Mouse (Mus musculus): Measurements from ENCODE around the gene Timm8a1. TPM values are rescaled to one million over a fixed set of nuclear protein-coding genes. Genes with fewer than 3 reads are reported as not detected.

The Timm8a1 gene
- polyA plus RNA-seq, 1 experiment from 2014 or later = 60.5 TPM

DNA sequence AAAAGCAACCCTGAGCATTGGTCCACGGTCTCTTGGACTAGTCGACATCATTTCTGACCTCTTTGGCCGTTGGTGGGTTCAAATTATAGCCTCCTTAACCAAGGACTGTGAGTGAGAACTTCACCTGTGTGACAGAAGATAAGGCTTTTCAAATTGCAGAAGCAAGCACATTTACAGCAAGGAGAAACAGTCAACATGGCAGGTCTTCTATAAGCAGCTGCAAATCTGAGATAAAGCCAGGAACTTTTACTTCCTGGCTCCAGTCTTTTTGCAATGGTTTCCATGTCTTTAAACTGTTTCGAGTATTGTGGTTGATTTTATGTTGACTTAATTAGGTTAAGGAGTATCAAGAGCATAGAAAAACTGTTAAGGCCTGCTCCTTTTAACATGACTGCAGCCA lies 17.9 kb downstream of the Timm8a1 start:
- 76% methylated on average over 4 of the region's 4 CpGs for WGBS

GRCm38 (mm10) chrX:134509473-134509872 lies 32.2 kb downstream of the Timm8a1 start:
- H3K27me3 ChIP-seq = no peaks in the 10 kb centered on the region
- no peak for ATAC-seq (ENCODE audit: insufficient number of reproducible peaks, low FRiP score, low TSS enrichment, low read depth)
- no peaks in the 10 kb centered on the region for H3K4me1 ChIP-seq
- no peaks in the 10 kb centered on the region for H3K36me3 ChIP-seq
- H3K9ac ChIP-seq = no peak overlapping the region
- H3K9me3 ChIP-seq (replicated peaks) = no peaks in the 10 kb centered on the region
- H3K4me2 ChIP-seq (replicated peaks) = no peak overlapping the region
- no peak overlapping the region for H3K4me3 ChIP-seq (replicated peaks)
- H3K27ac ChIP-seq (replicated peaks) = no peak overlapping the region
- 40% methylated on average over 2 of the region's 2 CpGs for WGBS

More for the DNA sequence above, 17.9 kb downstream of the Timm8a1 start:
- Histone ChIP-seq H3K27me3 (no peaks in the 10 kb centered on the region), H3K4me3 (replicated peaks) (no peak overlapping the region), H3K4me1 (no peaks in the 10 kb centered on the region), H3K4me2 (replicated peaks) (no peak overlapping the region), H3K27ac (replicated peaks) (no peak overlapping the region), H3K9me3 (replicated peaks) (no peaks in the 10 kb centered on the region), H3K36me3 (no peaks in the 10 kb centered on the region), H3K9ac (no peak overlapping the region)
- ATAC-seq (ENCODE audit: insufficient number of reproducible peaks, low FRiP score, low TSS enrichment, low read depth) = no peak

- Histone ChIP-seq H3K4me1 (no peaks in the 10 kb centered on the region), H3K9ac (no peak overlapping the region), H3K27me3 (no peaks in the 10 kb centered on the region), H3K27ac (replicated peaks) (no peak overlapping the region), H3K36me3 (no peaks in the 10 kb centered on the region), H3K4me3 (replicated peaks) (no peak overlapping the region), H3K9me3 (replicated peaks) (no peaks in the 10 kb centered on the region), H3K4me2 (replicated peaks) (no peak overlapping the region)
- 64% methylated on average over 6 of the region's 6 CpGs for WGBS
- no peak for ATAC-seq (ENCODE audit: insufficient number of reproducible peaks, low FRiP score, low TSS enrichment, low read depth)
Measured at GRCm38 (mm10) chrX:134507977-134508376, 33.7 kb downstream of the Timm8a1 start.

- Histone ChIP-seq H3K27ac (replicated peaks) (no peak overlapping the region), H3K36me3 (no peaks in the 10 kb centered on the region), H3K4me1 (no peaks in the 10 kb centered on the region), H3K4me2 (replicated peaks) (no peak overlapping the region), H3K27me3 (no peaks in the 10 kb centered on the region), H3K9ac (no peak overlapping the region), H3K9me3 (replicated peaks) (no peaks in the 10 kb centered on the region), H3K4me3 (replicated peaks) (no peak overlapping the region)
- WGBS = 77% methylated on average over 8 of the region's 8 CpGs
- no peak for ATAC-seq (ENCODE audit: insufficient number of reproducible peaks, low FRiP score, low TSS enrichment, low read depth)
Measured at GRCm38 (mm10) chrX:134500651-134501050, 41.0 kb downstream of the Timm8a1 start.

Other genes with a start within 250 kb of the Timm8a1 start
- 9.7 and 10.7 TPM in 2 replicates for gene Tmem35a, start 246.6 kb downstream of the Timm8a1 start, polyA plus RNA-seq (2015; fragmentation: Nextera tagmentation; extraction: Ambion mirVana)
- gene Cenpi, start 233.8 kb downstream of the Timm8a1 start, polyA plus RNA-seq (2015; fragmentation: Nextera tagmentation; extraction: Ambion mirVana) = 21.9 and 25.0 TPM in 2 replicates
- 3.9 and 4.1 TPM in 2 replicates for gene Drp2, start 137.3 kb downstream of the Timm8a1 start, polyA plus RNA-seq (2015; fragmentation: Nextera tagmentation; extraction: Ambion mirVana)
- 0.08 and 0.33 TPM in 2 replicates for gene Taf7l, start 65.4 kb downstream of the Timm8a1 start, polyA plus RNA-seq (2015; fragmentation: Nextera tagmentation; extraction: Ambion mirVana)
- gene Btk, start 41.7 kb upstream of the Timm8a1 start, polyA plus RNA-seq (2015; fragmentation: Nextera tagmentation; extraction: Ambion mirVana) = 2.2 and 2.5 TPM in 2 replicates
- gene Rpl36a, start 43.8 kb upstream of the Timm8a1 start, polyA plus RNA-seq (2015; fragmentation: Nextera tagmentation; extraction: Ambion mirVana) = 400 and 403 TPM in 2 replicates
- gene Gla, start 59.3 kb upstream of the Timm8a1 start, polyA plus RNA-seq (2015; fragmentation: Nextera tagmentation; extraction: Ambion mirVana) = 4.3 and 5.6 TPM in 2 replicates
- gene Hnrnph2, start 59.3 kb upstream of the Timm8a1 start, polyA plus RNA-seq (2015; fragmentation: Nextera tagmentation; extraction: Ambion mirVana) = 138 and 141 TPM in 2 replicates
- 4.5 and 5.1 TPM in 2 replicates for gene Armcx4, start 144.7 kb upstream of the Timm8a1 start, polyA plus RNA-seq (2015; fragmentation: Nextera tagmentation; extraction: Ambion mirVana)
- gene Armcx1, start 176.1 kb upstream of the Timm8a1 start, polyA plus RNA-seq (2015; fragmentation: Nextera tagmentation; extraction: Ambion mirVana) = 62.1 and 64.1 TPM in 2 replicates
- 26.9 and 27.2 TPM in 2 replicates for gene Armcx6, start 209.6 kb upstream of the Timm8a1 start, polyA plus RNA-seq (2015; fragmentation: Nextera tagmentation; extraction: Ambion mirVana)
- gene Armcx3, start 214.7 kb upstream of the Timm8a1 start, polyA plus RNA-seq (2015; fragmentation: Nextera tagmentation; extraction: Ambion mirVana) = 86.9 and 96.8 TPM in 2 replicates

Measured in embryonic facial prominence, embryonic 15.5 days (tissue).